Mouse (Mus musculus): ENCODE measurements at regions not wholly inside any gene's neighbourhood (a gene's known extent, or its start where the extent isn't known, plus 50 kb on each side); places are given as distances from the start of the nearest gene placed in this dataset.

GRCm38 (mm10) chr4:34302504-34303108 lies 248.1 kb upstream of the Akirin2 start:
- Histone ChIP-seq H3K79me2 (replicated peaks; ENCODE audit: control insufficient read depth, extremely low read depth, insufficient read depth, poor library complexity, severe bottlenecking) (no peaks in the 10 kb centered on the region), H3K27me3 (replicated peaks) (no peaks in the 10 kb centered on the region), H3K4me2 (ENCODE audit: insufficient read depth, low read depth, poor library complexity, severe bottlenecking) (no peak overlapping the region), H3K9ac (ENCODE audit: insufficient read depth, low read depth) (no peak overlapping the region), H3K4me1 (ENCODE audit: control insufficient read depth in 1 of 2, insufficient read depth in 2 of 2) (no peaks in the 10 kb centered on the region), H3K27ac (ENCODE audit: insufficient read depth, low read depth) (no peak overlapping the region), H3K4me3 (replicated peaks in 1 of 3; ENCODE audit: low read depth in 2 of 3, low read length in 2 of 3, poor library complexity in 1 of 3) (no peak overlapping the region), H3K9me3 (replicated peaks; ENCODE audit: low read length) (no peaks in the 10 kb centered on the region), H3K36me3 (replicated peaks in 1 of 2; ENCODE audit: control insufficient read depth in 1 of 2, insufficient read depth in 1 of 2, low read length in 1 of 2) (no peaks in the 10 kb centered on the region)
- TF ChIP-seq ETS1 (conservative IDR thresholded peaks at IDR 0.05; ENCODE audit: low read depth, low read length) (no peak), ELF1 (IDR thresholded peaks at IDR 0.05; ENCODE audit: low read depth, low read length) (no peak)
- dilution Hi-C loops (cut with MboI; ENCODE audit: extremely low pct_ligation_motif_present, extremely low pct_unique_long_range_greater_than_20kb, low sequenced_read_pairs) (no loop called here), in situ Hi-C loops (cut with MboI; ENCODE audit: low pct_ligation_motif_present, low pct_unique_long_range_greater_than_20kb, low sequenced_read_pairs) (no loop called here)
- no peak for DNase-seq (ENCODE audit: extremely low read depth)

GRCm38 (mm10) chr4:34308921-34309563 lies 241.7 kb upstream of the Akirin2 start:
- H3K9ac ChIP-seq (ENCODE audit: insufficient read depth, low read depth): no peak overlapping the region
- no peaks in the 10 kb centered on the region for H3K36me3 ChIP-seq (replicated peaks in 1 of 2; ENCODE audit: control insufficient read depth in 1 of 2, insufficient read depth in 1 of 2, low read length in 1 of 2)
- H3K4me3 ChIP-seq (replicated peaks in 1 of 3; ENCODE audit: low read depth in 2 of 3, low read length in 2 of 3, poor library complexity in 1 of 3): no peak overlapping the region
- no peaks in the 10 kb centered on the region for H3K79me2 ChIP-seq (replicated peaks; ENCODE audit: control insufficient read depth, extremely low read depth, insufficient read depth, poor library complexity, severe bottlenecking)
- no peak overlapping the region for H3K4me2 ChIP-seq (ENCODE audit: insufficient read depth, low read depth, poor library complexity, severe bottlenecking)
- H3K27ac ChIP-seq (ENCODE audit: insufficient read depth, low read depth): no peak overlapping the region
- peaks cover under 1% of the 10 kb centered on the region for H3K9me3 ChIP-seq (replicated peaks; ENCODE audit: low read length)
- no peaks in the 10 kb centered on the region for H3K4me1 ChIP-seq (ENCODE audit: control insufficient read depth in 1 of 2, insufficient read depth in 2 of 2)
- no peak for DNase-seq (ENCODE audit: extremely low read depth)
- H3K27me3 ChIP-seq (replicated peaks): no peaks in the 10 kb centered on the region
- dilution Hi-C loops (cut with MboI; ENCODE audit: extremely low pct_ligation_motif_present, extremely low pct_unique_long_range_greater_than_20kb, low sequenced_read_pairs): no loop called here
- no peak for TF ChIP-seq IRF4 (IDR thresholded peaks at IDR 0.05; ENCODE audit: low read depth, low read length)
- TF ChIP-seq KAT2A (IDR thresholded peaks at IDR 0.05; ENCODE audit: insufficient replicate concordance, low read length): no peak
- TF ChIP-seq CHD2 (IDR thresholded peaks at IDR 0.05; ENCODE audit: low read length): no peak
- TF ChIP-seq POLR2AphosphoS2 (IDR thresholded peaks at IDR 0.05; ENCODE audit: low read depth, low read length): no peak
- no peak for TF ChIP-seq MAFK (IDR thresholded peaks at IDR 0.05; ENCODE audit: insufficient replicate concordance, low read length)
- no peak for TF ChIP-seq GABPA (IDR thresholded peaks at IDR 0.05; ENCODE audit: insufficient replicate concordance, low read depth, low read length)
- no peak for TF ChIP-seq RAD21 (IDR thresholded peaks at IDR 0.05; ENCODE audit: low read depth, low read length)
- no peak for TF ChIP-seq MXI1 (IDR thresholded peaks at IDR 0.05; ENCODE audit: low read depth, low read length)
- in situ Hi-C loops (cut with MboI; ENCODE audit: low pct_ligation_motif_present, low pct_unique_long_range_greater_than_20kb, low sequenced_read_pairs): no loop called here

GRCm38 (mm10) chr4:34310061-34310642 lies 240.6 kb upstream of the Akirin2 start:
- Histone ChIP-seq H3K79me2 (replicated peaks; ENCODE audit: control insufficient read depth, extremely low read depth, insufficient read depth, poor library complexity, severe bottlenecking) (no peaks in the 10 kb centered on the region), H3K4me1 (ENCODE audit: control insufficient read depth in 1 of 2, insufficient read depth in 2 of 2) (no peaks in the 10 kb centered on the region), H3K27ac (ENCODE audit: insufficient read depth, low read depth) (no peak overlapping the region), H3K4me2 (ENCODE audit: insufficient read depth, low read depth, poor library complexity, severe bottlenecking) (no peak overlapping the region), H3K36me3 (replicated peaks in 1 of 2; ENCODE audit: control insufficient read depth in 1 of 2, insufficient read depth in 1 of 2, low read length in 1 of 2) (no peaks in the 10 kb centered on the region), H3K27me3 (replicated peaks) (no peaks in the 10 kb centered on the region), H3K9me3 (replicated peaks; ENCODE audit: low read length) (peaks cover 2% of the 10 kb centered on the region), H3K9ac (ENCODE audit: insufficient read depth, low read depth) (no peak overlapping the region), H3K4me3 (replicated peaks in 1 of 3; ENCODE audit: low read depth in 2 of 3, low read length in 2 of 3, poor library complexity in 1 of 3) (no peak overlapping the region)
- DNase-seq (ENCODE audit: extremely low read depth): no peak
- dilution Hi-C loops (cut with MboI; ENCODE audit: extremely low pct_ligation_motif_present, extremely low pct_unique_long_range_greater_than_20kb, low sequenced_read_pairs): no loop called here
- in situ Hi-C loops (cut with MboI; ENCODE audit: low pct_ligation_motif_present, low pct_unique_long_range_greater_than_20kb, low sequenced_read_pairs): no loop called here
- no peak for TF ChIP-seq SIN3A (IDR thresholded peaks at IDR 0.05; ENCODE audit: low read length)
- no peak for TF ChIP-seq MAX (IDR thresholded peaks at IDR 0.05; ENCODE audit: low read length)
- TF ChIP-seq ELF1 (IDR thresholded peaks at IDR 0.05; ENCODE audit: low read depth, low read length): no peak
- no peak for TF ChIP-seq UBTF (IDR thresholded peaks at IDR 0.05; ENCODE audit: low read depth, low read length)
- no peak for TF ChIP-seq USF1 (IDR thresholded peaks at IDR 0.05; ENCODE audit: low read depth, low read length)
- TF ChIP-seq NRF1 (IDR thresholded peaks at IDR 0.05; ENCODE audit: low read depth, low read length): no peak
- TF ChIP-seq MXI1 (IDR thresholded peaks at IDR 0.05; ENCODE audit: low read depth, low read length): no peak
- no peak for TF ChIP-seq PAX5 (IDR thresholded peaks at IDR 0.05; ENCODE audit: low read length)
- TF ChIP-seq RCOR1 (conservative IDR thresholded peaks at IDR 0.05; ENCODE audit: low read depth, low read length): no peak
- TF ChIP-seq USF2 (conservative IDR thresholded peaks at IDR 0.05; ENCODE audit: low read depth, low read length): no peak

All from CH12.LX (cell line).